In the genomic region with DNA sequence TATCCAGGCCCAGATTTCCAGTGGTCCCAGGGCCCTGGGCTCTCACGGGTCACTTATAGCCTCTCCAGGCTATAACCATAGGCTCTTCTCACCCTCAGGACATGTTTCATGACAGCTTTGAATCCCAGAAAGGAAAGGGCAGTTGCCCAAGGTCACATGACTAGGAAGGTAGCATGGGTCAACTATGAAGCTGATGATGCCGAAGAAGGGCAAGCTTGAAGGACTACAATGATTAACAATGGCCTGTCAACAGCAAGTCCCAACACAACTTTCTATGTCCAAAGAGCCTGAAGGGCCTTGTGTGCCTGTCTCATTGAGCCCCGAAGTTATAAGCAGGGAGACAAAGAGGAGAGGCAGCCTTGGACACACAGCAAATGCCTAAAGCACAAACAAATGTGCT, we compare ENCODE assay signal across 22 mouse cellular contexts. TPM values are rescaled to one million over a fixed set of nuclear protein-coding genes. Genes with fewer than 3 reads are reported as not detected.
DNase-seq lines count a peak whose midpoint lies in the region; ATAC-seq and TF ChIP-seq lines count a peak whose summit lies in the region.
"Had no signal": no experiment of that assay in that cellular context is flagged by ENCODE, and none has a peak within 500 bp of the region (broad histone marks: within the 10 kb centered on the region; RNA-seq: fewer than 3 reads in every experiment).

No protein-coding gene starts in this region.

- no peak for TF ChIP-seq POLR2A in olfactory bulb, adult 2 months (IDR thresholded peaks at IDR 0.05; ENCODE audit: insufficient read depth, low read depth, low read length)
- TF ChIP-seq POLR2A in lung, adult 2 months (IDR thresholded peaks at IDR 0.05; ENCODE audit: borderline replicate concordance, extremely low read depth, low read depth, low read length), result no peak

- H3K9ac ChIP-seq in forebrain, embryonic 13.5 days, result no peak overlapping the region
- H3K9ac ChIP-seq in forebrain, postnatal 0 days, result no peak overlapping the region
- no peak overlapping the region; the same call in 1 of the 2 replicates for H3K9ac ChIP-seq in hindbrain, postnatal 0 days (replicated peaks; ENCODE audit: low read length)
- no peak overlapping the region for H3K9ac ChIP-seq in hindbrain, embryonic 11.5 days (ENCODE audit: low read depth, low read length)
- H3K9ac ChIP-seq in neural tube, embryonic 13.5 days, result no peak overlapping the region
- H3K9ac ChIP-seq: hindbrain, embryonic 14.5 days; liver, embryonic 15.5 days had no signal

- no peak overlapping the region for H3K4me2 ChIP-seq in forebrain, embryonic 13.5 days
- H3K4me2 ChIP-seq in forebrain, postnatal 0 days (ENCODE audit: low read depth), result no peak overlapping the region
- H3K4me2 ChIP-seq in hindbrain, postnatal 0 days (ENCODE audit: low read depth, low read length), result no peak overlapping the region
- H3K4me2 ChIP-seq in hindbrain, embryonic 11.5 days (replicated peaks; ENCODE audit: low read depth, low read length), result no peak overlapping the region
- H3K4me2 ChIP-seq in neural tube, embryonic 13.5 days, result no peak overlapping the region
- H3K4me2 ChIP-seq: hindbrain, embryonic 14.5 days; liver, embryonic 15.5 days had no signal

- peak overlapping the region; percentile 97 for H3K27ac ChIP-seq in forebrain, embryonic 13.5 days
- no peak overlapping the region for H3K27ac ChIP-seq in forebrain, postnatal 0 days (ENCODE audit: low read depth, low read length)
- peak overlapping the region; percentile 80; the same call in 1 of the 2 replicates for H3K27ac ChIP-seq in hindbrain, postnatal 0 days
- no peak overlapping the region for H3K27ac ChIP-seq in hindbrain, embryonic 11.5 days (ENCODE audit: low read depth, low read length)
- H3K27ac ChIP-seq in neural tube, embryonic 13.5 days (replicated peaks), result peak overlapping the region; percentile 88; the same call in 1 of the 2 replicates
- H3K27ac ChIP-seq in olfactory bulb, adult 2 months (ENCODE audit: insufficient read depth, low read depth, low read length), result peak overlapping the region; percentile 16; the same call in 1 of the 2 replicates
- H3K27ac ChIP-seq: liver, embryonic 15.5 days had no signal

- no peak overlapping the region for H3K4me3 ChIP-seq in forebrain, embryonic 13.5 days
- no peak overlapping the region for H3K4me3 ChIP-seq in forebrain, postnatal 0 days (ENCODE audit: low read depth, low read length)
- H3K4me3 ChIP-seq in hindbrain, postnatal 0 days (ENCODE audit: low read length), result no peak overlapping the region
- no peak overlapping the region for H3K4me3 ChIP-seq in hindbrain, embryonic 11.5 days (ENCODE audit: low read depth, low read length)
- no peak overlapping the region for H3K4me3 ChIP-seq in neural tube, embryonic 13.5 days
- H3K4me3 ChIP-seq in olfactory bulb, adult 2 months (ENCODE audit: insufficient read depth, low read depth, low read length), result no peak overlapping the region
- no peak overlapping the region for H3K4me3 ChIP-seq in lung, adult 2 months (replicated peaks; ENCODE audit: extremely low read depth, low read depth, low read length)
- H3K4me3 ChIP-seq: liver, embryonic 15.5 days had no signal

- no peaks in the 10 kb centered on the region for H3K27me3 ChIP-seq in forebrain, embryonic 13.5 days
- no peaks in the 10 kb centered on the region for H3K27me3 ChIP-seq in forebrain, postnatal 0 days (ENCODE audit: insufficient read depth, low read length)
- no peaks in the 10 kb centered on the region for H3K27me3 ChIP-seq in hindbrain, postnatal 0 days (ENCODE audit: insufficient read depth, low read length)
- no peaks in the 10 kb centered on the region for H3K27me3 ChIP-seq in hindbrain, embryonic 11.5 days (ENCODE audit: control insufficient read depth, insufficient read depth, low read length)
- H3K27me3 ChIP-seq in neural tube, embryonic 13.5 days, result no peaks in the 10 kb centered on the region
- H3K27me3 ChIP-seq: liver, embryonic 15.5 days had no signal

- H3K36me3 ChIP-seq in forebrain, embryonic 13.5 days (ENCODE audit: poor library complexity, severe bottlenecking), result peaks cover 64% of the 10 kb centered on the region
- peaks cover 39% of the 10 kb centered on the region for H3K36me3 ChIP-seq in forebrain, postnatal 0 days (ENCODE audit: insufficient read depth)
- peaks cover 30% of the 10 kb centered on the region for H3K36me3 ChIP-seq in hindbrain, postnatal 0 days (ENCODE audit: insufficient read depth, low read length)
- peaks cover 7% of the 10 kb centered on the region; the same call in 1 of the 2 replicates for H3K36me3 ChIP-seq in hindbrain, embryonic 11.5 days (ENCODE audit: control insufficient read depth, insufficient read depth, low read length)
- peaks cover 70% of the 10 kb centered on the region for H3K36me3 ChIP-seq in neural tube, embryonic 13.5 days

- no peaks in the 10 kb centered on the region for H3K9me3 ChIP-seq in forebrain, embryonic 13.5 days (replicated peaks)
- no peaks in the 10 kb centered on the region for H3K9me3 ChIP-seq in forebrain, postnatal 0 days (ENCODE audit: low read length)
- H3K9me3 ChIP-seq in hindbrain, postnatal 0 days (ENCODE audit: low read length), result no peaks in the 10 kb centered on the region
- no peaks in the 10 kb centered on the region for H3K9me3 ChIP-seq in hindbrain, embryonic 11.5 days (ENCODE audit: control insufficient read depth, low read length)
- H3K9me3 ChIP-seq in neural tube, embryonic 13.5 days, result no peaks in the 10 kb centered on the region
- H3K9me3 ChIP-seq: liver, embryonic 15.5 days had no signal

- ATAC-seq in forebrain, embryonic 13.5 days, result no peak
- no peak for ATAC-seq in forebrain, postnatal 0 days
- no peak for ATAC-seq in hindbrain, postnatal 0 days
- no peak for ATAC-seq in hindbrain, embryonic 11.5 days (ENCODE audit: low FRiP score)
- ATAC-seq in neural tube, embryonic 13.5 days (ENCODE audit: low read depth), result no peak
- ATAC-seq: intestine, postnatal 0 days had no signal

- no peak for TF ChIP-seq CTCF in forebrain, postnatal 0 days (IDR thresholded peaks at IDR 0.05; ENCODE audit: low read depth)
- no peak for TF ChIP-seq CTCF in hindbrain, postnatal 0 days (IDR thresholded peaks at IDR 0.05; ENCODE audit: low read depth)
- no peak for TF ChIP-seq CTCF in olfactory bulb, adult 2 months (IDR thresholded peaks at IDR 0.05; ENCODE audit: insufficient read depth, low read depth, low read length)
- no peak for TF ChIP-seq CTCF in lung, adult 2 months (IDR thresholded peaks at IDR 0.05; ENCODE audit: insufficient read depth, low read length)

- H3K4me1 ChIP-seq in forebrain, embryonic 13.5 days, result peaks cover 35% of the 10 kb centered on the region
- H3K4me1 ChIP-seq in forebrain, postnatal 0 days (ENCODE audit: insufficient read depth), result peaks cover 6% of the 10 kb centered on the region; the same call in 1 of the 2 replicates
- H3K4me1 ChIP-seq in hindbrain, postnatal 0 days (ENCODE audit: insufficient read depth, low read length), result peaks cover 18% of the 10 kb centered on the region
- peaks cover 12% of the 10 kb centered on the region for H3K4me1 ChIP-seq in hindbrain, embryonic 11.5 days (replicated peaks; ENCODE audit: control insufficient read depth, insufficient read depth, low read length)
- peaks cover 61% of the 10 kb centered on the region for H3K4me1 ChIP-seq in neural tube, embryonic 13.5 days (replicated peaks)
- peaks cover 48% of the 10 kb centered on the region for H3K4me1 ChIP-seq in olfactory bulb, adult 2 months (ENCODE audit: control insufficient read depth, insufficient read depth, low read length)
- peaks cover 19% of the 10 kb centered on the region for H3K4me1 ChIP-seq in lung, adult 2 months (ENCODE audit: control insufficient read depth, insufficient read depth, low read length)

- no peak for DNase-seq in forebrain, postnatal 0 days
- no peak for DNase-seq in hindbrain, postnatal 0 days (ENCODE audit: low spot score)
- no peak for DNase-seq in hindbrain, embryonic 11.5 days (ENCODE audit: low spot score)
- DNase-seq in neural tube, embryonic 10.5 days (ENCODE audit: extremely low spot score, low spot score), result no peak
- no peak for DNase-seq in lung, adult 2 months
- DNase-seq: cerebellum, postnatal 14 days; kidney, postnatal 10 days; lung, postnatal 10 days had no signal

- WGBS in forebrain, embryonic 13.5 days, result 88% methylated on average over 3 of the region's 3 CpGs
- WGBS in forebrain, postnatal 0 days, result 91% methylated on average over 3 of the region's 3 CpGs
- WGBS in hindbrain, postnatal 0 days, result 85% methylated on average over 3 of the region's 3 CpGs
- 90% methylated on average over 3 of the region's 3 CpGs for WGBS in hindbrain, embryonic 11.5 days
- WGBS in neural tube, embryonic 13.5 days, result 98% methylated on average over 3 of the region's 3 CpGs
- WGBS in olfactory bulb, adult 2 months, result 87% methylated on average over 3 of the region's 3 CpGs
- 71% methylated on average over 3 of the region's 3 CpGs for WGBS in lung, adult 2 months

RNA-seq across cellular contexts. Expression of a gene that starts 21.9 kb away (rescaled TPM):
- polyA plus RNA-seq in forebrain, embryonic 13.5 days (2015; fragmentation: Nextera tagmentation; extraction: Ambion mirVana), result 4.8 and 5.1 TPM in 2 replicates
- 80.5 and 93.7 TPM in 2 replicates for total RNA-seq in forebrain, postnatal 0 days (2014; rRNA removed)
- 3.1 and 3.9 TPM in 2 replicates for polyA plus RNA-seq in forebrain, postnatal 0 days (2015; fragmentation: Nextera tagmentation; extraction: Ambion mirVana)
- 120 and 151 TPM in 2 replicates for total RNA-seq in hindbrain, postnatal 0 days (2014; rRNA removed)
- 3.5 and 3.6 TPM in 2 replicates for polyA plus RNA-seq in hindbrain, postnatal 0 days (2015; fragmentation: Nextera tagmentation; extraction: Ambion mirVana)
- 7.2 and 9.8 TPM in 2 replicates for polyA plus RNA-seq in hindbrain, embryonic 11.5 days (2014; fragmentation: Nextera tagmentation; extraction: Ambion mirVana)
- 4.5 and 5.9 TPM in 2 replicates for polyA plus RNA-seq in neural tube, embryonic 13.5 days (2015; fragmentation: Nextera tagmentation; extraction: Ambion mirVana)
- not detected in 2 replicates for polyA plus RNA-seq in olfactory bulb, adult 2 months (2012; ENCODE audit: insufficient read depth, insufficient read length, low replicate concordance, missing spikeins)
- 34.1 and 37.1 TPM in 2 replicates for polyA plus RNA-seq in lung, adult 2 months (2012; rRNA removed)

RNA-seq across cellular contexts. Expression of a gene that starts 29.7 kb away (rescaled TPM):
- not detected in 2 replicates for polyA plus RNA-seq in forebrain, embryonic 13.5 days (2015; fragmentation: Nextera tagmentation; extraction: Ambion mirVana)
- not detected in 2 replicates for total RNA-seq in forebrain, postnatal 0 days (2014; rRNA removed)
- not detected in 2 replicates for polyA plus RNA-seq in forebrain, postnatal 0 days (2015; fragmentation: Nextera tagmentation; extraction: Ambion mirVana)
- total RNA-seq in hindbrain, postnatal 0 days (2014; rRNA removed), result not detected in 2 replicates
- polyA plus RNA-seq in hindbrain, postnatal 0 days (2015; fragmentation: Nextera tagmentation; extraction: Ambion mirVana), result 0.43 TPM in 1 of 2 replicates, not detected in the other
- polyA plus RNA-seq in hindbrain, embryonic 11.5 days (2014; fragmentation: Nextera tagmentation; extraction: Ambion mirVana), result not detected in 2 replicates
- polyA plus RNA-seq in neural tube, embryonic 13.5 days (2015; fragmentation: Nextera tagmentation; extraction: Ambion mirVana), result not detected in 2 replicates
- polyA plus RNA-seq in olfactory bulb, adult 2 months (2012; ENCODE audit: insufficient read depth, insufficient read length, low replicate concordance, missing spikeins), result not detected in 2 replicates
- polyA plus RNA-seq in lung, adult 2 months (2012; rRNA removed), result not detected in 2 replicates
- total RNA-seq: granulocyte monocyte progenitor cell, adult 5-6 weeks; layer of hippocampus, adult 8-10 months; left cerebral cortex, adult 8-10 months; megakaryocyte, adult 5-6 weeks; neutrophil, adult 5-6 weeks had no signal
- polyA plus RNA-seq: embryonic facial prominence, embryonic 11.5 days; heart, embryonic 16.5 days; hindbrain, embryonic 14.5 days; intestine, postnatal 0 days; limb, embryonic 14.5 days; liver, embryonic 15.5 days had no signal

RNA-seq across cellular contexts. Expression of a gene that starts 50.2 kb away (rescaled TPM):
- 38.8 TPM in 2 replicates for polyA plus RNA-seq in forebrain, embryonic 13.5 days (2015; fragmentation: Nextera tagmentation; extraction: Ambion mirVana)
- total RNA-seq in forebrain, postnatal 0 days (2014; rRNA removed), result 8.0 and 12.2 TPM in 2 replicates
- polyA plus RNA-seq in forebrain, postnatal 0 days (2015; fragmentation: Nextera tagmentation; extraction: Ambion mirVana), result 9.3 and 10.0 TPM in 2 replicates
- 6.3 and 9.5 TPM in 2 replicates for total RNA-seq in hindbrain, postnatal 0 days (2014; rRNA removed)
- 11.9 and 12.7 TPM in 2 replicates for polyA plus RNA-seq in hindbrain, postnatal 0 days (2015; fragmentation: Nextera tagmentation; extraction: Ambion mirVana)
- 42.1 and 44.7 TPM in 2 replicates for polyA plus RNA-seq in hindbrain, embryonic 11.5 days (2014; fragmentation: Nextera tagmentation; extraction: Ambion mirVana)
- polyA plus RNA-seq in neural tube, embryonic 13.5 days (2015; fragmentation: Nextera tagmentation; extraction: Ambion mirVana), result 9.9 and 10.3 TPM in 2 replicates
- polyA plus RNA-seq in olfactory bulb, adult 2 months (2012; ENCODE audit: insufficient read depth, insufficient read length, low replicate concordance, missing spikeins), result not detected in 2 replicates
- 1.2 and 1.8 TPM in 2 replicates for polyA plus RNA-seq in lung, adult 2 months (2012; rRNA removed)

Comparison
In these comparisons a context has a peak if more than half of its experiments do, and no peak if none do; other contexts are left out.
1. H3K27ac ChIP-seq: peak in forebrain, embryonic 13.5 days (single experiment), hindbrain, postnatal 0 days (single experiment), neural tube, embryonic 13.5 days (single experiment) and olfactory bulb, adult 2 months (single experiment); none in forebrain, postnatal 0 days (single experiment) and hindbrain, embryonic 11.5 days (single experiment).